Mouse (Mus musculus) cerebellum, postnatal 4 days (tissue): ENCODE data around the gene Gm45837.
"Not testable (repeated sequence)": the region's sequence is repeated elsewhere in the genome, so short reads cannot be mapped to it uniquely, and the experiment has no call there.

Source experiments
- DNase-seq, 2 experiments: peaks; one replicate each; pipeline ENCODE4 v3.0.0; 2022; ENCODE audit warnings: low spot score in 2 of 2, mixed read lengths in 1 of 2

The Gm45837 gene

DNA sequence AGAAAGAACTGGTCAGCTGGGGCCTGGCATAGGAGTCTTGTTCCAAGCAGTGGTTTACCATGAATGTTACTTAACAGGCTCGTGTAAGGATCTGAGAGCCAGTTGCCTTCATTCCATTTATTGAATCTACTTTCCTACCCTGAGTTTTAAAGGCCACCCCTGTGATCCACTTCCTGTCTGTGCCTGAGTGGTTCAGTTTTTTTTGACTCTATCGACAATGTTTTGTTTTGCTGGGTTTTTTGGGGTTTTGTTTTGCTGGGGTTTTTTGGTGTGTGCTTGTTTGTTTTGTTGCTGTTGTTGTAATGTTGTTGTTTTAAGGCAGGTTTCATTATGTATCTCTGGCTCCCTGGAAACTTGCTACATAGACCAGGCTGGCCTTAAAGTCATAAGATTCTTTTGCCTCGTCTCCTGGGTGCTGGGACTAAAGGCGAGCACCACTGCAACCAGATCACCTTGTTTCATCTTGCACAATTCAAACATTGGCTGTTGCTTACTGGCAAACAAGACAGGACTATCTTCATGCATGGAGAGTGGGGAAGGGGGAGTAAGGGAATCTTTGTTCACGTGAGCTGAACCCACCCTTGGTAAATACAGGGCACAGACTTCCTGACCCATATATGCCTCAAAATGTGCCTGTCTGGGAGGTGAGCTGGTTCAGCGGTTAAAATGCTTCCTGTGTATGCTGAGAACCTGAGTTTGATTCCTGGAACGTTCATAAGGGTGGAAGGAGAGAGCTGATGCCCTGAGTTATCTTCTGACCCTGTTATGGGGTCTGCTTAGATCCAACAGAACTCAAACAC, 140.2 kb downstream of the Gm45837 start:
- no peak for DNase-seq

DNA sequence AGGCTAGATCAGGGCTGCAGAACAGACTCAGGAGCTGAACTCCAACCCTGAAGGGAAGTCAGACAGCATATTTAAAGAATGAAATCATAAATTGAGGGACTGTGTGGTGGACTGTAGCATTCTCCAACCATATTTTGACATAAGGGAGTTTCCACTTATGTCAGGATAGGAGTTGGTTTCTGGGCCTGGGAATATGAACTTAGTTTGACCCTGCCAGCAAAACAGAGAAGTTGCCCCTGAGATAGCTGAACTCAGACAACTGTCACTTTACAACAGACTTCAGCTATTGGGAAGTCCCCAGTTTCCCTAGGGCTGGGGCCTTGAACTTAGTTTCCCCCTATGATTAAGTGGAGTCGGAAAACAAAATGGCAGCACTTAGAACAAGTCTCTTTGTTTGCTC, 140.8 kb downstream of the Gm45837 start:
- DNase-seq = no peak

GRCm38 (mm10) chr7:101555473-101555872, 144.8 kb downstream of the Gm45837 start:
- DNase-seq = not testable (repeated sequence)

- DNase-seq = no peak
These were observed 146.7 kb downstream of the Gm45837 start for GRCm38 (mm10) chr7:101557391-101557790.

GRCm38 (mm10) chr7:101559393-101559792, 148.7 kb downstream of the Gm45837 start:
- not testable (repeated sequence) for DNase-seq
